Mouse (Mus musculus): ENCODE data around the gene Rara. TPM values are rescaled to one million over a fixed set of nuclear protein-coding genes. Genes with fewer than 3 reads are reported as not detected.

Gene Rara
- 22.0 and 23.3 TPM in 2 replicates for polyA plus RNA-seq (2015; fragmentation: Nextera tagmentation; extraction: Ambion mirVana)

GRCm38 (mm10) chr11:98927438-98928076 is at the start of gene Rara:
Gene Rara, plus strand, starts transcription at chr11:98927818.

GRCm38 (mm10) chr11:98907437-98908173 is 20.0 kb upstream of the Rara start, which contains the start of gene Cdc6:
Gene Cdc6, plus strand, starts transcription at chr11:98907801.

DNA sequence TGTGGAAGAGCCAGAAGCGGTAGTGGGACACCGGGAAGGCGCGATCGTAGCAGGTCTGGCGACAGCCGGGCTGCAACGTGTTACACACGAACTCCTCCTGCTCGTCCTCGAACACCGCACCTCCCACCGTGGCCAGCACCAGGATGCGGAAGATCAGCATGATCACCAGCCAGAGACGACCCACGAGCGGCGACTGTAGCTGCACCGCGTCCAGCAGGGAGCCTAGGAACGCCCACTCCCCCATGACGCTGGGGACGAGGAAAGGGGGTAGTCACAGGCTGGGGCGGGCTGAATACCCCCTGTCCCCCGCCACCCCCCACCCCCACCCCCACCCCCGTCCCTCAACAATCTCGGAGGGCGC is 55.1 kb downstream of the Rara start, which contains the start of gene Gjd3:
TSS of gene Gjd3 (minus strand) at position 244 of the 361 bp plus-strand sequence.

DNA sequence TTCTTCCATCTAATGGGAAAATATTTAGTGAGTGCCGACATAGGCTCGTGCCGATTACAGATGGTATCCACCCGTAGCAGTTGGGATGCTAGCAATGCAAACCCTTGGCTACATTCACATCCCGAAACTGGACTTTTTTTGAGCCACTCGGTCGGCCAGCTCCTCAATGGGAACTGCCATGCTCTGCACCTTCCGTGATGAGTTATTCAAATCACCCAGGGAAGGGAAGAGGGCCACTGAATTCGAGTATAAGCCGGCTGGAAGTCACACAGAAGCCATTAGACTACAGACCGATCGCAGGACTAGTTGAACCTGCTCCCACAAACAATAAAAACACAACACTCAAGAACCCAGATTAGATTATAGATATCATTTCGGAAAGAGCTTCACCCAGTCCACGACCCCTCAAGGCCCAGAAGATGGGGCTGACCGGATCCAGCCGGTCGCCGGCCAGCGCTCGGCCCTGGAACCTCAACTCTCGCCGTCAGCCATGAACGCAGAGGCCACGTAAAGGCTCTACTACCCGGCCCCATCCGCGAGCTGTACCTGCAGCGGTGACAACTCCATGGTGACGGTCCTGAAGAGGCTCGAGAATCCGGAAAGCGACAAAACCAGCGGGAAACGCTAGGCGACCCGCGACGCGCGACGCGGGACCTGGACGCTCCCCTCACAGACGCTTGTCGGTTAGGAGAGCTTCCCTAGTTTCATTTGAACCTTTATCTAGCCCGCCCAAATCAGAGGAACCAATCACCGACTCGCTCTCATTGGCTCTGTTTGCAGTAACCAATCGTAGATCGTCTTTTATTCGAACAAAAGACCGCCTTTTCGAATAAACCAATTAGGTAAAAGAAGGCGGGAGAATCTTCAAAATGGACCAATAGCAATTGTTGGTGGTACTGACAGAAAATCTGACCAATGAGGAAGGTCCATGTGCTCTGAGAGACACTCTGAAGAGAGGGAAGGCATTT is 96.2 kb downstream of the Rara start, which contains the start of gene Top2a:
TSS of gene Top2a (minus strand) at position 690 of the 968 bp plus-strand sequence.

Other genes starting within 250 kb of the Rara start
- 100 and 141 TPM in 2 replicates for gene Psmd3, start 245.3 kb upstream of the Rara start, polyA plus RNA-seq (2015; fragmentation: Nextera tagmentation; extraction: Ambion mirVana)
- gene Csf3, start 226.6 kb upstream of the Rara start, polyA plus RNA-seq (2015; fragmentation: Nextera tagmentation; extraction: Ambion mirVana) = 0.22 TPM in 1 of 2 replicates, not detected in the other
- gene Med24, start 198.4 kb upstream of the Rara start, polyA plus RNA-seq (2015; fragmentation: Nextera tagmentation; extraction: Ambion mirVana) = 18.5 and 26.8 TPM in 2 replicates
- gene Thra, start 187.2 kb upstream of the Rara start, polyA plus RNA-seq (2015; fragmentation: Nextera tagmentation; extraction: Ambion mirVana) = 31.4 and 43.5 TPM in 2 replicates
- 27.2 and 64.4 TPM in 2 replicates for gene Nr1d1, start 152.5 kb upstream of the Rara start, polyA plus RNA-seq (2015; fragmentation: Nextera tagmentation; extraction: Ambion mirVana)
- 17.3 and 19.8 TPM in 2 replicates for gene Msl1, start 132.3 kb upstream of the Rara start, polyA plus RNA-seq (2015; fragmentation: Nextera tagmentation; extraction: Ambion mirVana)
- gene Casc3, start 122.9 kb upstream of the Rara start, polyA plus RNA-seq (2015; fragmentation: Nextera tagmentation; extraction: Ambion mirVana) = 21.9 and 22.8 TPM in 2 replicates
- 0.41 and 0.91 TPM in 2 replicates for gene Rapgefl1, start 91.0 kb upstream of the Rara start, polyA plus RNA-seq (2015; fragmentation: Nextera tagmentation; extraction: Ambion mirVana)
- gene Wipf2, start 64.2 kb upstream of the Rara start, polyA plus RNA-seq (2015; fragmentation: Nextera tagmentation; extraction: Ambion mirVana) = 1.8 and 2.6 TPM in 2 replicates
- gene Cdc6, start 20.0 kb upstream of the Rara start, polyA plus RNA-seq (2015; fragmentation: Nextera tagmentation; extraction: Ambion mirVana) = 3.4 and 7.5 TPM in 2 replicates
- 0.65 and 1.4 TPM in 2 replicates for gene Gjd3, start 55.2 kb downstream of the Rara start, polyA plus RNA-seq (2015; fragmentation: Nextera tagmentation; extraction: Ambion mirVana)
- gene Top2a, start 96.4 kb downstream of the Rara start, polyA plus RNA-seq (2015; fragmentation: Nextera tagmentation; extraction: Ambion mirVana) = 45.7 and 47.9 TPM in 2 replicates
- 292 and 320 TPM in 2 replicates for gene Igfbp4, start 113.4 kb downstream of the Rara start, polyA plus RNA-seq (2015; fragmentation: Nextera tagmentation; extraction: Ambion mirVana)
- 0.26 and 0.30 TPM in 2 replicates for gene Tns4, start 161.5 kb downstream of the Rara start, polyA plus RNA-seq (2015; fragmentation: Nextera tagmentation; extraction: Ambion mirVana)
- gene Ccr7, start 227.3 kb downstream of the Rara start, polyA plus RNA-seq (2015; fragmentation: Nextera tagmentation; extraction: Ambion mirVana) = 0.16 and 0.32 TPM in 2 replicates

Data from adrenal gland, postnatal 0 days (tissue).